Mouse (Mus musculus): ENCODE data around the gene Lad1. TPM values are rescaled to one million over a fixed set of nuclear protein-coding genes. Genes with fewer than 3 reads are reported as not detected.

Gene Lad1
- total and polyA plus RNA-seq, 2 experiments from 2014 or later = 0.64 to 1.9 TPM

DNA sequence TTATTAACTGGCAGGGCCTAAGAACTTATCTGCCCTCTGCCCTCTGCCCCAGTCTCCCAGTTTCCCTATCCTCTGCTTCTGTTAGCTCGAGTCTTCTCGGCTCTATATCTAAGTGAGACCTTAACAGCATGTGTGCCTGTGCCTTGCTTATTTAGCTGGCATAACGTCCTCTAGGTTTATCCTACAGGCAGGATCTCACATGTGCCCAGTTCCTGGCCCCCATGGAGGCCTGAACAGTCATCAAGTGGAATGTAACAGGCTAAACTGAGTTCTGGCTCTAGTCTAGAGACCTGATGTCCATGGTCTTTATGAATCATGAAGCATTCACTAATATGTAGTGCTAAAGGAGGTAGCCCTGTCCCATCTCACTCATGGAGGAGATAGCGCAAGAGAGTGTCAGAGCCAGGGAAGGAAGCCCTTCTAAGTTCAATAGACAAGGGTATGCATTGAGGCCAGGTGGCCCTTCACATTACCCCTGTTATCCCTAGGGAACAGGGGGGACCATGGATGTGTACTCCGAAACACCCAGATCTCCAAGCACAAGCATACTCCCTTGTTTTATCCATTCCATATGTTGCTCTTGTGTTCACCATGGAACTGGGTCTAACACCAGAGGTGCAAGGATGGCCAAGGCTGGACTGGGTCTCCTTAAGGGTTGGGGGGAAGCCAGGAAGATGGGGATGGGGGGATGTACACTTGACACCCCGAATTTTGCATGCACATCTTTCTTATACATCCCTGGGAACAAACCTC is 36.4 kb downstream of the Lad1 start:
- no peak for ATAC-seq (ENCODE audit: low FRiP score)
- H3K27me3 ChIP-seq (ENCODE audit: insufficient read depth, low read length) = no peaks in the 10 kb centered on the region

DNA sequence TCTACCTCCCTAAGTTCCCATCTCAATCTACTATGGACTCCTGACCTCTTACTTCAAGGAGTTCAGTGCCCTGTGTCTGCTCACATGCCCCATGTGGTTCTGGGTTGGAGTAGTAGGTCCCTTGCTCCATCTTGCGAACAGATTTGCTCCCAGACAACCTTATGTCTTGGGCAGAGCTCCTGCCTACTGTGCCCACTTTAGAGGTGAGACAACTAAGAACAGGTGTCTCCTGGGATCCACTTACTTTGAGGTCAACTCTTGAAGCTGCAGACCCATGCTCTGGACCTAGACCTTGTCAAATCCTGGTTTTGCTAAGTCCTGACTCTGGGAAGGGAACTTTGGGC is 36.9 kb downstream of the Lad1 start:
- WGBS = 97% methylated on average over 1 of the region's 1 CpGs
- Histone ChIP-seq H3K9me3 (ENCODE audit: low read length) (no peaks in the 10 kb centered on the region), H3K4me2 (ENCODE audit: low read depth, low read length, poor library complexity, severe bottlenecking) (no peak overlapping the region), H3K27ac (ENCODE audit: low read depth, low read length) (no peak overlapping the region), H3K9ac (replicated peaks; ENCODE audit: low read length, poor library complexity, severe bottlenecking) (no peak overlapping the region), H3K36me3 (ENCODE audit: insufficient read depth, low read length) (no peaks in the 10 kb centered on the region; the same call in 1 of the 2 replicates), H3K4me1 (ENCODE audit: insufficient read depth, low read length) (no peaks in the 10 kb centered on the region), H3K4me3 (ENCODE audit: low read depth, low read length) (no peak overlapping the region), H3K27me3 (ENCODE audit: insufficient read depth, low read length) (no peaks in the 10 kb centered on the region)
- DNase-seq (ENCODE audit: low spot score) (no peak), ATAC-seq (ENCODE audit: low FRiP score) (no peak)
- no peak for TF ChIP-seq CTCF (IDR thresholded peaks at IDR 0.05)

More for the DNA sequence above, 36.4 kb downstream of the Lad1 start:
- H3K4me1 ChIP-seq (ENCODE audit: insufficient read depth, low read length) = no peaks in the 10 kb centered on the region
- no peak overlapping the region for H3K9ac ChIP-seq (replicated peaks; ENCODE audit: low read length, poor library complexity, severe bottlenecking)
- DNase-seq (ENCODE audit: low spot score) = no peak
- H3K36me3 ChIP-seq (ENCODE audit: insufficient read depth, low read length) = no peaks in the 10 kb centered on the region; the same call in 1 of the 2 replicates
- 85% methylated on average over 6 of the region's 6 CpGs for WGBS
- H3K4me3 ChIP-seq (ENCODE audit: low read depth, low read length) = no peak overlapping the region
- H3K4me2 ChIP-seq (ENCODE audit: low read depth, low read length, poor library complexity, severe bottlenecking) = no peak overlapping the region
- H3K9me3 ChIP-seq (ENCODE audit: low read length) = no peaks in the 10 kb centered on the region
- no peak for TF ChIP-seq CTCF (IDR thresholded peaks at IDR 0.05)
- H3K27ac ChIP-seq (ENCODE audit: low read depth, low read length) = no peak overlapping the region

DNA sequence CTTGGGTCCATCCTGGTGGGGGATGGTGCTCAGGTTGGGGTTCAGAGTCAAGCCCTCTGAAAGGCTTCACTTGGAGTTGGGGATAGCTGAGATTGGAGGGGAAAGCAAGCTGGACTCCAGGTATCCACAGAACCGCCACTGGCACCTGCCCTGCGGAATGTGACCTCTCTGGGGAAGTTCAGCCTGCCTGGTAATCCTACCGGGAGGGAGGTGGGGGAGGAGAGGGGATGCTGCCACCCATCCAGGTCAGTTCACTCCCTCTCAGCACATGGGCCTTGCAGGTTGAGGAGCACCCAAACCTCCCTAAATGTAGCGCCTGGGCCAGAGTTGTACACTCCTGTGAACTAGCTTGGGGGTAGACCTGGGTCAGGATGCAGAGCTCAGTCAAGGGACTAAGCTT is 37.7 kb downstream of the Lad1 start:
- Histone ChIP-seq H3K9ac (replicated peaks; ENCODE audit: low read length, poor library complexity, severe bottlenecking) (no peak overlapping the region), H3K4me1 (ENCODE audit: insufficient read depth, low read length) (no peaks in the 10 kb centered on the region), H3K27me3 (ENCODE audit: insufficient read depth, low read length) (no peaks in the 10 kb centered on the region), H3K4me2 (ENCODE audit: low read depth, low read length, poor library complexity, severe bottlenecking) (no peak overlapping the region), H3K4me3 (ENCODE audit: low read depth, low read length) (no peak overlapping the region), H3K9me3 (ENCODE audit: low read length) (no peaks in the 10 kb centered on the region), H3K36me3 (ENCODE audit: insufficient read depth, low read length) (no peaks in the 10 kb centered on the region; the same call in 1 of the 2 replicates), H3K27ac (ENCODE audit: low read depth, low read length) (no peak overlapping the region)
- 79% methylated on average over 4 of the region's 4 CpGs for WGBS
- no peak for DNase-seq (ENCODE audit: low spot score)
- no peak for ATAC-seq (ENCODE audit: low FRiP score)
- no peak for TF ChIP-seq CTCF (IDR thresholded peaks at IDR 0.05)

GRCm38 (mm10) chr1:135857137-135857775 is 38.9 kb downstream of the Lad1 start:
- H3K4me3 ChIP-seq (ENCODE audit: low read depth, low read length) = no peak overlapping the region
- H3K27ac ChIP-seq (ENCODE audit: low read depth, low read length) = no peak overlapping the region
- no peaks in the 10 kb centered on the region for H3K4me1 ChIP-seq (ENCODE audit: insufficient read depth, low read length)
- H3K4me2 ChIP-seq (ENCODE audit: low read depth, low read length, poor library complexity, severe bottlenecking) = no peak overlapping the region
- TF ChIP-seq CTCF (IDR thresholded peaks at IDR 0.05) = no peak
- H3K27me3 ChIP-seq (ENCODE audit: insufficient read depth, low read length) = no peaks in the 10 kb centered on the region
- H3K36me3 ChIP-seq (ENCODE audit: insufficient read depth, low read length) = no peaks in the 10 kb centered on the region; the same call in 1 of the 2 replicates
- DNase-seq (ENCODE audit: low spot score) (no peak), ATAC-seq (ENCODE audit: low FRiP score) (no peak)
- H3K9ac ChIP-seq (replicated peaks; ENCODE audit: low read length, poor library complexity, severe bottlenecking) = no peak overlapping the region
- no peaks in the 10 kb centered on the region for H3K9me3 ChIP-seq (ENCODE audit: low read length)
- 66% methylated on average over 11 of the region's 11 CpGs for WGBS

DNA sequence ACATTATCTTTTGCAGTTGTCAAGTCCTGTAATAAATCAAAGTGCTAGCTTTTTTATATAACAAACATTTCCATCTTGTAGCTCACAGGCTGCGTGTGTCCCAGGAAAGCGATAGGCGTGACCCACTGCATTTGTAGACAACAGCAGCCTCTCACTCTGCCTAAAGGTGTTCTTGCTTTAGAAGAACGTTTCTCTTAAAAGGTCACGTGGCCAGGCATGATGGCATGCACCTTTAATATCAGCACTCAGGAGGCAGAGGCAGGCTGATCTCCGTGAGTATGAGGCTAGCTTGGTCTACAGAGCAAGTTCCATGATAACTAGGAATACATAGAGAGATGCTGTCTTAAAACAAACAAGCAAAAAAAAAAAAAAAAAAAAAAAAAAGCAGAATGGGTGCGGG is 40.1 kb downstream of the Lad1 start:
- H3K9me3 ChIP-seq (ENCODE audit: low read length) = no peaks in the 10 kb centered on the region
- no peak for ATAC-seq (ENCODE audit: low FRiP score)
- no peak overlapping the region for H3K27ac ChIP-seq (ENCODE audit: low read depth, low read length)
- no peak overlapping the region for H3K4me3 ChIP-seq (ENCODE audit: low read depth, low read length)
- no peak for TF ChIP-seq CTCF (IDR thresholded peaks at IDR 0.05)
- H3K27me3 ChIP-seq (ENCODE audit: insufficient read depth, low read length) = no peaks in the 10 kb centered on the region
- H3K36me3 ChIP-seq (ENCODE audit: insufficient read depth, low read length) = no peaks in the 10 kb centered on the region; the same call in 1 of the 2 replicates
- H3K4me1 ChIP-seq (ENCODE audit: insufficient read depth, low read length) = no peaks in the 10 kb centered on the region
- no peak overlapping the region for H3K9ac ChIP-seq (replicated peaks; ENCODE audit: low read length, poor library complexity, severe bottlenecking)
- no peak overlapping the region for H3K4me2 ChIP-seq (ENCODE audit: low read depth, low read length, poor library complexity, severe bottlenecking)
- WGBS = 90% methylated on average over 7 of the region's 7 CpGs
- DNase-seq (ENCODE audit: low spot score) = no peak

GRCm38 (mm10) chr1:135861091-135861490 is 42.7 kb downstream of the Lad1 start:
- no peaks in the 10 kb centered on the region for H3K4me1 ChIP-seq (ENCODE audit: insufficient read depth, low read length)
- H3K36me3 ChIP-seq (ENCODE audit: insufficient read depth, low read length) = no peaks in the 10 kb centered on the region; the same call in 1 of the 2 replicates
- 88% methylated on average over 5 of the region's 5 CpGs for WGBS
- H3K4me2 ChIP-seq (ENCODE audit: low read depth, low read length, poor library complexity, severe bottlenecking) = no peak overlapping the region
- no peaks in the 10 kb centered on the region for H3K27me3 ChIP-seq (ENCODE audit: insufficient read depth, low read length)
- H3K9me3 ChIP-seq (ENCODE audit: low read length) = no peaks in the 10 kb centered on the region
- ATAC-seq (ENCODE audit: low FRiP score) = no peak
- DNase-seq (ENCODE audit: low spot score) = no peak
- TF ChIP-seq CTCF (IDR thresholded peaks at IDR 0.05) = no peak
- no peak overlapping the region for H3K9ac ChIP-seq (replicated peaks; ENCODE audit: low read length, poor library complexity, severe bottlenecking)
- H3K27ac ChIP-seq (ENCODE audit: low read depth, low read length) = no peak overlapping the region
- no peak overlapping the region for H3K4me3 ChIP-seq (ENCODE audit: low read depth, low read length)
